Mouse (Mus musculus): ENCODE results near the gene Lsm4. TPM values are rescaled to one million over a fixed set of nuclear protein-coding genes. Genes with fewer than 3 reads are reported as not detected.
A peak's percentile ranks its signal among the peaks of the same experiment; 100 is the strongest.

The Lsm4 gene
- polyA plus RNA-seq (2015; fragmentation: Nextera tagmentation; extraction: Ambion mirVana) = 271 and 297 TPM in 2 replicates

DNA sequence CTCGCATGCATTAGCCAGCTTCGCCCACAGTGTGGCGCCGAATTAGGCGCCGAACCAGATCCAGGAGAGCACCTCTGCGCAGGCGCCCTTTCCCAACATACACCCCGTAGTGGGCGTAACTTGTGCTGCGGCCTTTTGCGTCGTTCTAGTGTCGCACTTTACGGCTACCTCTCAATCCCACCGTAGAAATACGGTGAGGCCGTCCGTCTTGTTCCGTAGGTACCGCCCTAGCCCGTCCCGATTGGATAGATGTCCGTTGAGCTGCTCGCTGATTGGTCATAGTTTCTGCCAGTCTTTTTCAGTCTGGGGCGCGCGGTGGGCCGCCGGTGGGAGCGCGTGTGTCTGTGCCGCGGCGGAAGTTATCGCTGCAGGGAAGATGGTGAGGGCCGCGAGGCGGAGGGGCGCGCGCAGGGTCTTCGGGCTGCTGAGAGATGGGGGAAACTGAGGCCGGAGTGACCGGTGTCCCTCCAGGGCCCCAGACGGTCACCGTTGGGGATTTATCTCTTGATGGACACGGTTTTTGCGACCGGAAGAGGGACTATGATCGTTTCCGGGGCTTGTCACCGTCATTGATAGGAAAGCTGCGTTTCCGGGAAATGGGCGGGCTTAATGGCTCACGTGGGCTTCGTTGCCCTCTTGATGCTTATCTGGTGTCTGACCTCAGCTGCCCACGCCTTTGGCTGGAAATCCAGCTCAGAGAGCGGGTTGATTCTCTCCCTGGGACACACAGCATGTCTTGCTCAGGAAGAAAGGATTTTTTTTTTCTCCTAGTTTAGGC is at the start of gene Lsm4:
Lsm4 (plus strand) TSS at position 170 of the 778 bp plus-strand sequence.
- H3K36me3 ChIP-seq = peaks cover 4% of the 10 kb centered on the region
- ATAC-seq (ENCODE audit: insufficient read depth, low FRiP score, low read depth) = peak; percentile 95
- WGBS = under 1% methylated on average over 60 of the region's 60 CpGs
- peak within 1 kb of the TSS; percentile 90 for H3K27ac ChIP-seq
- peak within 1 kb of the TSS; percentile 54 for H3K4me3 ChIP-seq (replicated peaks)
- H3K9ac ChIP-seq = peak within 1 kb of the TSS; percentile 27; the same call in 1 of the 2 replicates
- peak within 1 kb of the TSS; percentile 65 for H3K4me2 ChIP-seq
- H3K9me3 ChIP-seq = no peaks in the 10 kb centered on the region
- no peaks in the 10 kb centered on the region for H3K27me3 ChIP-seq (replicated peaks)
- H3K4me1 ChIP-seq = peaks cover 23% of the 10 kb centered on the region

DNA sequence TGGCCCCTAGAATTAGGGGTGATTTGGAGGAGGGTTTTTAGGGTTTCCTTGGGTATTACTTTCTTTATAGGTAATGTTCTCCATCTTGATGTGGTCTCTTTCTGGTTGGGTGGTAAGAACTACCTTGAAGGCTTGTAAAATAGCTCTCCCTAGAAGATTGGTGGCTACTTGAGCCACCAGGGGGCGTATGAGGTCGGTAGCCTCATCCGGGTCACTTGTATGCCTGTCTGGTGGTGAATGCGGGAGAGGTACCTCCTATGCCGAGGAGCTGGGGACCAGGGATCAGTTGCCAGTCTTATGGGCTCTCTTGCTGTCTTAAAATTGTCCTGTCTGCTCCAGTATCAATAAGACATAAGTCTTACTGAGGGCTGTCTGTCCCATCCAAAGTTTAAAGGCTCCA is 47.9 kb upstream of the Lsm4 start:
- H3K27ac ChIP-seq = no peak overlapping the region

DNA sequence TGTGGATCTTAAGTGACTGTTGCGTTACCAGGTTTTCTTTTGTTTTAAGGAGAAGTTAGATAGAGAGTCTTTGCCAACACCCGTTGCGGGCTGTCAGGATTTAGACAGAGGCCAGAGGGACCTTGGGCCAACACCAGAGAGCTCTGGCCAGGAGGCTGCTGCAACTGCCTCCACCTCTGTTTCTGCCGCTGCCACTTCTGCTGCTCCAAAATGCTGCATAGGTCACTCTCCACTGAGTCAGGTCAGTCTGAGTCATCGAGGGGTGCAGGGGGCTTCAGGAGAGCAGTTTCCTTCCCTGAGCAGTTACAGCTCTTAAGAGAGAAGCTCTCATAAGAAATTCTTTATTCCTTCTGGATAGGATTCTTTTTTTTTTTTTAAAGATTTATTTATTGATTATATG is 46.0 kb upstream of the Lsm4 start:
- no peaks in the 10 kb centered on the region for H3K36me3 ChIP-seq
- H3K9me3 ChIP-seq = no peaks in the 10 kb centered on the region
- no peaks in the 10 kb centered on the region for H3K27me3 ChIP-seq (replicated peaks)
- no peak overlapping the region for H3K27ac ChIP-seq
- H3K4me1 ChIP-seq = peaks cover 20% of the 10 kb centered on the region
- WGBS = 83% methylated on average over 5 of the region's 5 CpGs
- no peak overlapping the region for H3K9ac ChIP-seq
- no peak for ATAC-seq (ENCODE audit: insufficient read depth, low FRiP score, low read depth)
- H3K4me2 ChIP-seq = no peak overlapping the region
- no peak overlapping the region for H3K4me3 ChIP-seq (replicated peaks)

More for the DNA sequence above, 47.9 kb upstream of the Lsm4 start:
- Histone ChIP-seq H3K9me3 (no peaks in the 10 kb centered on the region), H3K4me1 (peaks cover 6% of the 10 kb centered on the region), H3K27me3 (replicated peaks) (no peaks in the 10 kb centered on the region), H3K36me3 (no peaks in the 10 kb centered on the region), H3K4me3 (replicated peaks) (no peak overlapping the region), H3K9ac (no peak overlapping the region), H3K4me2 (no peak overlapping the region)
- ATAC-seq (ENCODE audit: insufficient read depth, low FRiP score, low read depth) = no peak
- WGBS = 18% methylated on average over 5 of the region's 5 CpGs

DNA sequence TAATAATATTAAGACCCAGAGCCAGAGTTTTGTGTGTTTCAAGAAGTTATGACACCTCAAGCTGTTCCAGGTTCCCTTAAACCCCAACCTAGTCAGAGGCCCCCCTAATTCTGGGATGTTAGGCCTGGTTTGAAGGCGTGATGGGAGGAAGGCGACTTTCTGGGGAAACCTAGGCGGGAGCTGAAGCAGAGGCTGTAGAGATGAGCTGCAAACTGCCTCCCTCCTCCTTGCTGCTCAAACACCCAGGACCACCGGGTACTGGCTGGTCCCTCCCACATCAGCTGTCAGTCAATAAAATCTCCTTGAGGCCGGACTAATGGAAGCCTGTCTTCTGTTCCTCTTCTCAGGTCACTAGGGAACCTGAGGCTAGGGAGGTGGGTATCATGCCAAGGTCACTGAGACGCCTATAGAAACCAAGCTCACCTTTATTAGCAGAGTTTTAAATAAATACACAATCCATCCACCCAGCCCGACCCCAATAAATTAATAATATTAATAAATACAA is 44.0 kb upstream of the Lsm4 start:
- 52% methylated on average over 7 of the region's 7 CpGs for WGBS
- Histone ChIP-seq H3K4me1 (peaks cover 26% of the 10 kb centered on the region), H3K27ac (no peak overlapping the region), H3K9me3 (no peaks in the 10 kb centered on the region), H3K27me3 (replicated peaks) (no peaks in the 10 kb centered on the region), H3K4me3 (replicated peaks) (peak overlapping the region; percentile 50), H3K36me3 (no peaks in the 10 kb centered on the region), H3K4me2 (peak overlapping the region; percentile 84), H3K9ac (peak overlapping the region; percentile 3; the same call in 1 of the 2 replicates)
- ATAC-seq (ENCODE audit: insufficient read depth, low FRiP score, low read depth) = no peak

DNA sequence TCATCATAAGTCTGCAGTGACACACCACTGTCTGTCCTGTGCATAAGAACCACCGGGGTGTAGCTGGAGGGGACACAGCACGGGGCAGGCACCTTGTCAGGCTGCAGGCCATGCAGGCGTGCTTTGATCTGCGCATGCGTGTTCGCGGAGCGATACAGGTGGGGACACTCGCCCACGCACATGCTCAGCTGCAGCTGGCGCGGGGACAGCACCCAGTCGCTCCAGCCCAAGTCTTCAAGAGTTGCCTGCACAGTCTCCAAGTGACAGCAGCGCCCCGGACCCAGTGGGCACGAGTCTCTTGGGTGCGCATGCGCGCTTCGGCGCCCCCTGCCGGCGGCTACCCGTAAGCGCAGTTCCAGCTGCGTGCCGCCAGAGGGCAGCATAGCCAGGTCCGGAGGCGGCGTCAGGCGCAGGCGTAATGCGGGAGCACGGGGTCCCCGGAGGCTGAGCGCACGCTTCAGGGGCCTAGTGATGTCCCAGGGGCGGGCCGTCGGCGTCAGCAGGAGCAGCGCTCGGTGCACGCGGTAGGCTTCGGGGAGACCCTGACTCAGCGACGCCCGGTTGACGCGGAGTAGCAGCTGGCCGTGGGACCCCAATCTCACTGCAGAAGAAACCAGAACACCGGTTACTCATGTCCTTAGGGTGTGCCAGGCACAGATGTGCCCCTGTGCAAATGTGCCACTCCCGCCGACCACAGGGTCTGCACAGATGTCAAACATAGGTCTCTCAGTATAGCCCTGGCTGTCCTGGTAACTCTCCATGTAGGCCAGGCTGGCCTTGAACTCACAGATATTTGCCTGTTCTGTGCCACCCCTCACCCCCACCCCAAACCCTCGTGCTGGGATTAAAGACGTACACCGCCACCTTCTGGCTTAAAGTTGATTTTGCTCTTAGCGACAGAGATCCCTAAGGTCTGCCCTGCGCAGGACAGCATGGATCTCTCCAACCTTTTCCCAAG is 43.2 kb upstream of the Lsm4 start:
- H3K27ac ChIP-seq = peak overlapping the region; percentile 49
- H3K27me3 ChIP-seq (replicated peaks) = no peaks in the 10 kb centered on the region
- H3K4me1 ChIP-seq = peaks cover 30% of the 10 kb centered on the region
- H3K9ac ChIP-seq = peak overlapping the region; percentile 20; the same call in 1 of the 2 replicates
- peak; percentile 80 for ATAC-seq (ENCODE audit: insufficient read depth, low FRiP score, low read depth)
- peak overlapping the region; percentile 50 for H3K4me3 ChIP-seq (replicated peaks)
- H3K36me3 ChIP-seq = no peaks in the 10 kb centered on the region
- no peaks in the 10 kb centered on the region for H3K9me3 ChIP-seq
- 1% methylated on average over 60 of the region's 60 CpGs for WGBS
- peak overlapping the region; percentile 84 for H3K4me2 ChIP-seq

DNA sequence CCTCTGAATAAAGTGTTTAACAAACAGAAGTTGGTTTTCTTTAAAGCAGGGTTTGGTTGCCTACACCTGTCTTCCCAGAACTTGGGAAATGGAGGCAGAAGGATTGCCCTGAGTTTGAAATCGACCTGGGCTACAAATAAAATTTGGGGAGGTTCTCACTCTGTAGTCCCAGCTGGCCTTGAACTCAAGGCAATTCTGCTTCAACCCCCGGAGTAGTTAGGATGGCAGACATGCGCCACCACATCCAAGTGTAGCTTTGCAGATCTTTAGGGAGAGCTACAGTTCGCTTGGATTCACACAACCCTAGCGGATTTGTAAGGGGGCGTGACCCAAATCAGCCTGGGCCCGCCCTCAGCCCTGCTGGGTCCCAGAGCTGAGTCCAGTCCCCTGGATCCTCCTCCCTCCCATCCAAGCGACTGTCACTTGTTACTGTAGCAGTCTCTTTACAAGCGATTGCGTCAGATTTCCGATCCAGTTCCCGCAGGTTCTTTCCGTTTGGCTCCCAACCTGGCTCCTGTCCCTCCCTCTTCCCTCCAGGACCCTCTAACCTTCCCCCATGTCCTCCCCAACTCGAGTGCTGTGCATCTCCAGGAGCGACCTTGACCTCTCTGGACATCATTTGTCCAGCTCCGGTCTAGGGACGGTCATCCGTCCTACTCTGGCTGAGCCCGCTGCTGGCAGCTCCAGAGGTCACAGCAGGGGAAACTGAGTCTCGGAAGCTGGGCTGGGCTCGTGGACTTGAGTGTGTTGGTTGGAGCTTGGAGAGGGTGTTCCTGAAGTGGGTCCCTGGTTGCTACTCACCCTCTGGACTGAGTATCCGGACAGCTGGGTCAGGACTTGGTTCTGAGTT is 42.3 kb upstream of the Lsm4 start:
- H3K27me3 ChIP-seq (replicated peaks) = no peaks in the 10 kb centered on the region
- H3K4me3 ChIP-seq (replicated peaks) = peak overlapping the region; percentile 50; the same call in 1 of the 2 replicates
- H3K27ac ChIP-seq = peak overlapping the region; percentile 49
- peaks cover 30% of the 10 kb centered on the region for H3K4me1 ChIP-seq
- H3K9ac ChIP-seq = no peak overlapping the region
- ATAC-seq (ENCODE audit: insufficient read depth, low FRiP score, low read depth) = peak; percentile 45; the same call in 1 of the 2 replicates
- no peaks in the 10 kb centered on the region for H3K36me3 ChIP-seq
- WGBS = 12% methylated on average over 22 of the region's 22 CpGs
- H3K9me3 ChIP-seq = no peaks in the 10 kb centered on the region
- H3K4me2 ChIP-seq = peak overlapping the region; percentile 84

DNA sequence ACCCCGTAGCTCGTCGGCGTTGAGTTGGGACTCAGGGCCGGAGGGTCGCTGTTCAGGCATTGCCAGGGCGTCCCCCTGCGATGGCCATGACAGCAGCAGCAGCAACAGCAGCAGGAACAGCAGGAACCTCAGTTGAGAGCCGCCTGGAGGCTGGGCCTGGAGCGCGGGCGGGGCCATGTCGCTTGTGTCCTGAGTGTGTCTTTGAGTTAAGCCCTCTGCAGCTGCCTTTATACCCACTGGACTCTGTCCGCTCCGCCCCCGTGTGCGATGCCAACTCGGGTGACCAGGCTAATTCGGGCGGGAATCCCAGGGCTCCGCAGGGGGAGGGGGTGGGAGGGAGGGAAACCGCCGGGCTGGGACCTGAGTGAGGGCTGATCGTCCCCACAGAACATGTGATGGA is 41.6 kb upstream of the Lsm4 start:
- H3K27ac ChIP-seq = no peak overlapping the region
- H3K9me3 ChIP-seq = no peaks in the 10 kb centered on the region
- H3K36me3 ChIP-seq = no peaks in the 10 kb centered on the region
- H3K4me2 ChIP-seq = peak overlapping the region; percentile 84
- H3K4me3 ChIP-seq (replicated peaks) = peak overlapping the region; percentile 9; the same call in 1 of the 2 replicates
- H3K4me1 ChIP-seq = peaks cover 30% of the 10 kb centered on the region
- H3K9ac ChIP-seq = no peak overlapping the region
- WGBS = 13% methylated on average over 23 of the region's 24 CpGs
- no peak for ATAC-seq (ENCODE audit: insufficient read depth, low FRiP score, low read depth)
- no peaks in the 10 kb centered on the region for H3K27me3 ChIP-seq (replicated peaks)

DNA sequence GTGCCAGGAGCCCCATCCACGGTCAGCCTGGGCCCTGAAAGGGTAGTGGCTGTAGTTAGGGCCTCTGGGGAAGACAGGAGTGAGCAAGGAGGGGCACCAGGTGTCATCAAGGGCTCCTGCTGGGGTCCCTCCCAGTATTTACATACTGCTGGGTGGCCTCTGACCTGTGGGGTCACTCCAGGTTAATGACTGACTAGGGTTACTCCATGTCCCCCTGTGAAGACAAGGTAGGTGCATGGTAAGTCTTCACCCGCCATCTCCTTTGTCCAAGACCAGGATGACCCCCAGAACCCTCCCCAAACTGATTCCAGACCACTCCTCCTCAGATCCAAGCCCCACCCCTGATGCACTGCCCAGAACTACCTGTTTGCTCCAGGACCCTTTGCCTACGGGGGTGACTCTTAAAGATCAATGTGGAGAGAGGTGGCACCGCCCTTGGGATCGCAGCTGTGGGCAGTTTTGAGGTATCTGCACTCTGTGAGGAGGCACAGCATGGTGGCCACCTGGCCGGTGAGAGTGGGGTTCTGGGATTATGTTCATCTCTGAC is 40.6 kb upstream of the Lsm4 start, which contains the start of gene Gdf15:
Gdf15 (minus strand) TSS at position 111 of the 547 bp plus-strand sequence.
- H3K9me3 ChIP-seq = no peaks in the 10 kb centered on the region
- H3K4me3 ChIP-seq (replicated peaks) = peak within 1 kb of the TSS; percentile 9; the same call in 1 of the 2 replicates
- H3K4me2 ChIP-seq = peak within 1 kb of the TSS; percentile 84
- peaks cover 30% of the 10 kb centered on the region for H3K4me1 ChIP-seq
- 61% methylated on average over 6 of the region's 6 CpGs for WGBS
- ATAC-seq (ENCODE audit: insufficient read depth, low FRiP score, low read depth) = no peak
- H3K27me3 ChIP-seq (replicated peaks) = no peaks in the 10 kb centered on the region
- 0 out of 2 replicates have a peak within 1 kb of the TSS, but pooled peaks have one; percentile 1 for H3K9ac ChIP-seq
- no peak within 1 kb of the TSS for H3K27ac ChIP-seq
- no peaks in the 10 kb centered on the region for H3K36me3 ChIP-seq

DNA sequence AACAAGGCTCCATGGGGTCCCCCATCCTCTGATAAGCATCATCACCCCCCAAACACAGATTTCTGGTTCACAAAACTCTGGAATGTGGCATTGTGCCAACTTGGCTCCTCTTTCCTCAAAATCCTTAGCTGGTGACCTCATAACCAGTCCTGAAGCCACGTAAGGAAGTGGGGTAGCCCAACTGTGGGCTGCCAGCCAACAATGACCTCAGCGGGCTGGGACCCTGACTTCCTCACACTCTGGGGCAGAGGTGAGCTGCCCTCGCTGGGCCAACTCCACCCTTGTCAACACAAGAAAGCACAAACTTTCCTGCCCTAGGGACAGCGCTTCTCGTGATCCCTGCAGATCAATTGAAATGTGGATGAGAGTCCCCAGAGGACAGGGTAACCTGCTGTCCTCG is 39.0 kb upstream of the Lsm4 start:
- Histone ChIP-seq H3K4me1 (peaks cover 40% of the 10 kb centered on the region), H3K27ac (no peak overlapping the region)
- ATAC-seq (ENCODE audit: insufficient read depth, low FRiP score, low read depth) = no peak

DNA sequence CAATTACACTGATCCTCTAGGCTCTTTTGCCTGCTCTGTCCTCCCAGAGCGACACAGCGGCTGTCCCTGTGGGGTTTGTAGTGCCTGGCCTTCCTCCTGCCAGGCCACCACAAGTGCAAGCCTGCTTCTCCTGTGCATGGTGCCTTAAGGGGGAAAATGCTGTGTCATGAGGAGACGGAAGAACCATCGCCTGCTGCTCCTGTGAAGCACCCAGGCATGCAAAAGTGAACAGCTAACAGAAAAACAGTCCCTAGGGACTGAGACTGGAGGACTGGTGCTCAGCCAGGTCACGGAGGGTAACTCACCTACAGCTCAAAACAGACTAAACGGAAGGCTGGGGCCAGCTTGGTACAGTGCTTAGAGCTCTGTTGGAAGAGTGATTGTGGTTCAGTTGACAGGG is 37.5 kb upstream of the Lsm4 start:
- Histone ChIP-seq H3K4me1 (peaks cover 30% of the 10 kb centered on the region), H3K9me3 (no peaks in the 10 kb centered on the region), H3K36me3 (no peaks in the 10 kb centered on the region), H3K9ac (no peak overlapping the region), H3K27ac (0 out of 2 replicates have a peak overlapping the region, but pooled peaks have one; percentile 4), H3K4me3 (replicated peaks) (no peak overlapping the region), H3K4me2 (no peak overlapping the region), H3K27me3 (replicated peaks) (no peaks in the 10 kb centered on the region)
- no peak for ATAC-seq (ENCODE audit: insufficient read depth, low FRiP score, low read depth)
- 73% methylated on average over 6 of the region's 6 CpGs for WGBS

More for the DNA sequence above, 39.0 kb upstream of the Lsm4 start:
- no peaks in the 10 kb centered on the region for H3K27me3 ChIP-seq (replicated peaks)
- no peak overlapping the region for H3K4me2 ChIP-seq
- 50% methylated on average over 6 of the region's 6 CpGs for WGBS
- no peak overlapping the region for H3K9ac ChIP-seq
- H3K4me3 ChIP-seq (replicated peaks) = no peak overlapping the region
- no peaks in the 10 kb centered on the region for H3K9me3 ChIP-seq
- H3K36me3 ChIP-seq = no peaks in the 10 kb centered on the region

All from stomach, embryonic 15.5 days (tissue).